Mouse (Mus musculus) thymus, adult 2 months (tissue): ENCODE results near the gene Gm38394.

Experiments used
- CTCF ChIP-seq: fragments of 200-500 bp; IDR thresholded peaks from 2 replicates; pipeline ENCODE4 v1.5.1; 2012; ENCODE audit warnings: mild to moderate bottlenecking, control low read depth, low read length, moderate library complexity, borderline replicate concordance; ENCODE audit not compliant: control insufficient read depth, poor library complexity, insufficient read depth; ENCODE audit errors: extremely low read depth
- POLR2A ChIP-seq: fragments of 200-500 bp; IDR thresholded peaks from 2 replicates; pipeline ENCODE4 v1.6.1; 2012; ENCODE audit warnings: mild to moderate bottlenecking, low read length, control low read depth, moderate library complexity; ENCODE audit not compliant: control insufficient read depth, poor library complexity, insufficient read depth; ENCODE audit errors: extremely low read depth

DNA sequence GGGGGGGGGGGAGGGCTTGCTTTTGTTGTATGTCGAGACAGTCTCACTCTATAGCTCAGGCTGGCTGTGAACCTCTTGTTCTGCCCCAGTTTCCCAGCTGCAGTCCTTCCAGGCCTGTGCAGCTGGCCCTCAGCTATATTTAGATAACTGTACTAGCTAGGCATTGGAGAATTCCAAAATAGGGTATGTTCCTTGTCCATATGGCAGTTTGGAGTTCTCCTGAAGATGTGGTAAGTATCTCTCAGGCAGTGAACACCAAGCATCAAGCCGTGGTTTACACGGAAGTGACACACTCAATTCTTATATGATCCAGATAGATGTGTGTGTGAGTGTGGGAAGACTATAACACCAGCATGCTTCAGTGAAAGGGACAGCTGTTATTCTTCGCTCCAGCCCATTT lies 2.3 kb upstream of the Gm38394 start:
- TF ChIP-seq CTCF: no peak
- no peak for TF ChIP-seq POLR2A
